Mouse (Mus musculus): ENCODE measurements around the gene Trip11.

GRCm38 (mm10) chr12:101917165-101917564 is 4.1 kb upstream of the Trip11 start:
- TF ChIP-seq CTCF (IDR thresholded peaks at IDR 0.05) (no peak), EP300 (IDR thresholded peaks at IDR 0.05; ENCODE audit: insufficient read depth, low read depth, low read length) (no peak), POLR2A (IDR thresholded peaks at IDR 0.05; ENCODE audit: insufficient read depth, low read depth, low read length) (no peak)

Measured in heart, adult 2 months (tissue).